Mouse (Mus musculus) ES-Bruce4 (cell line): ENCODE results near the gene Olfr1392. TPM values are rescaled to one million over a fixed set of nuclear protein-coding genes. Genes with fewer than 3 reads are reported as not detected.

Source experiments
- H3K27ac ChIP-seq: 2 replicates; pipeline ENCODE4 v1.5.1; 2012; ENCODE audit warnings: low read length, inconsistent platforms; ENCODE audit not compliant: insufficient read depth
- H3K27me3 ChIP-seq: 2 replicates; pipeline ENCODE4 v1.6.1; 2012; ENCODE audit warnings: mild to moderate bottlenecking, low read length, inconsistent platforms; ENCODE audit not compliant: control insufficient read depth, poor library complexity, insufficient read depth, severe bottlenecking
- H3K36me3 ChIP-seq: 2 replicates; pipeline ENCODE4 v1.6.1; 2012; ENCODE audit warnings: inconsistent platforms, mild to moderate bottlenecking, low read length, moderate library complexity; ENCODE audit not compliant: control insufficient read depth, poor library complexity, insufficient read depth, severe bottlenecking
- H3K4me1 ChIP-seq: one replicate; pipeline ENCODE4 v1.8.1; 2011; ENCODE audit warnings: low read length; ENCODE audit not compliant: control insufficient read depth, insufficient read depth
- H3K4me3 ChIP-seq: 2 replicates; pipeline ENCODE4 v1.5.1; 2011; ENCODE audit warnings: low read depth, mild to moderate bottlenecking, low read length
- H3K9ac ChIP-seq: 2 replicates; pipeline ENCODE4 v1.6.1; 2012; ENCODE audit warnings: low read depth, mild to moderate bottlenecking, inconsistent platforms; ENCODE audit not compliant: poor library complexity, severe bottlenecking
- H3K9me3 ChIP-seq: replicated peaks from 2 replicates; pipeline ENCODE4 v1.6.1; 2012; ENCODE audit warnings: mild to moderate bottlenecking, low read length, inconsistent platforms; ENCODE audit not compliant: control insufficient read depth, poor library complexity, insufficient read depth, severe bottlenecking
- CTCF ChIP-seq: IDR thresholded peaks from one replicate; pipeline ENCODE4 v1.8.1; 2011; ENCODE audit warnings: low read depth, low read length
- EP300 ChIP-seq: IDR thresholded peaks from 2 replicates; pipeline ENCODE4 v1.6.1; 2011; ENCODE audit warnings: low read depth, low read length; ENCODE audit not compliant: insufficient read depth
- POLR2A ChIP-seq: IDR thresholded peaks from one replicate; pipeline ENCODE4 v1.8.1; 2011; ENCODE audit warnings: low read length; ENCODE audit not compliant: insufficient read depth
- polyA plus RNA-seq: library from polyadenylated mRNA; stranded (reverse); fragments of >200 nt; gene quantifications from 2 replicates; pipeline ENCODE4 v1.2.4, GENCODE M21; 2011; ENCODE audit warnings: low read depth; ENCODE audit not compliant: missing spikeins, insufficient read depth, insufficient read length

Gene Olfr1392
- polyA plus RNA-seq, 1 experiment, result not detected

- TF ChIP-seq EP300 (no peak), CTCF (no peak), POLR2A (no peak)
- Histone ChIP-seq H3K27ac (no peak overlapping the region), H3K4me1 (peaks cover 1% of the 10 kb centered on the region)
Observed at GRCm38 (mm10) chr11:49249811-49250421, 35.2 kb upstream of the Olfr1392 start.

GRCm38 (mm10) chr11:49250422-49251379 lies 34.4 kb upstream of the Olfr1392 start:
- Histone ChIP-seq H3K36me3 (no peaks in the 10 kb centered on the region), H3K27ac (no peak overlapping the region), H3K4me1 (peaks cover 1% of the 10 kb centered on the region), H3K27me3 (no peaks in the 10 kb centered on the region), H3K9ac (peak overlapping the region; percentile 75), H3K4me3 (peak overlapping the region; percentile 45), H3K9me3 (no peaks in the 10 kb centered on the region)
- TF ChIP-seq CTCF (no peak), POLR2A (no peak), EP300 (no peak)

More at GRCm38 (mm10) chr11:49249811-49250421, 35.2 kb upstream of the Olfr1392 start:
- H3K4me3 ChIP-seq, result peak overlapping the region; percentile 43
- peak overlapping the region; percentile 75; the same call in 1 of the 2 replicates for H3K9ac ChIP-seq
- no peaks in the 10 kb centered on the region for H3K36me3 ChIP-seq
- H3K9me3 ChIP-seq, result no peaks in the 10 kb centered on the region
- H3K27me3 ChIP-seq, result no peaks in the 10 kb centered on the region

GRCm38 (mm10) chr11:49251380-49251761 lies 33.7 kb upstream of the Olfr1392 start:
- no peaks in the 10 kb centered on the region for H3K27me3 ChIP-seq
- H3K36me3 ChIP-seq, result no peaks in the 10 kb centered on the region
- TF ChIP-seq POLR2A, result no peak
- TF ChIP-seq EP300, result no peak
- no peak for TF ChIP-seq CTCF
- H3K9ac ChIP-seq, result no peak overlapping the region
- H3K4me1 ChIP-seq, result peaks cover 1% of the 10 kb centered on the region
- no peak overlapping the region for H3K27ac ChIP-seq
- no peak overlapping the region for H3K4me3 ChIP-seq
- H3K9me3 ChIP-seq, result no peaks in the 10 kb centered on the region

GRCm38 (mm10) chr11:49252048-49252447 lies 33.0 kb upstream of the Olfr1392 start:
- TF ChIP-seq CTCF (no peak), EP300 (no peak), POLR2A (no peak)
- H3K4me3 ChIP-seq, result no peak overlapping the region
- H3K9me3 ChIP-seq, result no peaks in the 10 kb centered on the region
- peaks cover 1% of the 10 kb centered on the region for H3K4me1 ChIP-seq
- no peak overlapping the region for H3K27ac ChIP-seq
- H3K36me3 ChIP-seq, result no peaks in the 10 kb centered on the region
- no peak overlapping the region for H3K9ac ChIP-seq
- H3K27me3 ChIP-seq, result no peaks in the 10 kb centered on the region

- Histone ChIP-seq H3K9ac (no peak overlapping the region), H3K36me3 (no peaks in the 10 kb centered on the region), H3K4me3 (no peak overlapping the region), H3K4me1 (peaks cover 1% of the 10 kb centered on the region), H3K27me3 (no peaks in the 10 kb centered on the region), H3K9me3 (no peaks in the 10 kb centered on the region), H3K27ac (no peak overlapping the region)
- TF ChIP-seq EP300 (no peak), CTCF (no peak), POLR2A (no peak)
Observed at GRCm38 (mm10) chr11:49253035-49253434, 32.0 kb upstream of the Olfr1392 start.
